Mouse (Mus musculus): Measurements from ENCODE around the gene Vapa. TPM values are rescaled to one million over a fixed set of nuclear protein-coding genes. Genes with fewer than 3 reads are reported as not detected.

The Vapa gene
- polyA plus RNA-seq, 1 experiment from 2014 or later, result 190 TPM

DNA sequence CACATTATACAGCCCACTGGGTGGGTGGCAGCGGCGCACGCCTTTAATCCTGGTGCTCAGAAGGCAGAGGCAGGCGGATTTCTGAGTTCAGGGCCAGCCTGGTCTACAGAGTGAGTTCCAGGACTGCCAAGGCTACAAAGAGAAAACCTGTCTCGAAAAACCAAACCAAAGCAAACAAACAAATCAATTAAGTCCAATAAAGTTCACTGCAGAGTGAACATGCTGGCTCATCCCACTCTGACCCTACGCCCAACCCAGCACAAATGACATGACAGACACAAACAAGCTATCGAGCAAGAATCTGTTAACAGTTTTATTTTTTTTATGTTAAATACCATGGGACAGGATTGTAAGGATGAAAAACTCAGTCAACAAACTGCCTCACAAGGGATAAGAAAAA is 33.6 kb downstream of the Vapa start:
- Histone ChIP-seq H3K4me3 (no peak overlapping the region), H3K4me1 (replicated peaks) (no peaks in the 10 kb centered on the region), H3K27me3 (ENCODE audit: insufficient read depth, poor library complexity, severe bottlenecking) (no peaks in the 10 kb centered on the region), H3K27ac (no peak overlapping the region), H3K36me3 (peaks cover 56% of the 10 kb centered on the region), H3K9me3 (no peaks in the 10 kb centered on the region)
- 95% methylated on average over 7 of the region's 7 CpGs for WGBS
- DNase-seq (ENCODE audit: low spot score), result no peak

DNA sequence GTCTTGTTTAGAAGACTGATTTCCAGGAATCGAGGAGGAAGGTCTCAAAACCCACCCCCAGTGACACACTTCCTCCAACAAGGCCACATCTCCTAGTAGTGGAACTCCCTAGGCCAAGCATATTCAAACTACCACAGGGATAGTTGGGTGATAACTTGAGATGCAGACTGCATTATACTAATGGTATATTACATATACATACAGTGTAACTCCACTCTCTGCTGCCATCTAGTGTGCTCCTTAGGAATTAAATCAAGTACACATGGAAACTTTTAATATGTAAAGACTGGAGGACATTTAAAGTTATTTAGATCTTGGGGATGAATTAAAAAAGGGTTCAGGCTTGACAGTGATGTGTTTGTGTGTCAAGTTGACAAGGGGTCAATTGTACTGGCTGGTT is 38.0 kb downstream of the Vapa start:
- H3K4me3 ChIP-seq, result no peak overlapping the region
- H3K4me1 ChIP-seq (replicated peaks), result no peaks in the 10 kb centered on the region
- H3K27ac ChIP-seq, result no peak overlapping the region
- no peak for DNase-seq (ENCODE audit: low spot score)
- 92% methylated on average over 1 of the region's 1 CpGs for WGBS
- no peaks in the 10 kb centered on the region for H3K27me3 ChIP-seq (ENCODE audit: insufficient read depth, poor library complexity, severe bottlenecking)
- H3K9me3 ChIP-seq, result no peaks in the 10 kb centered on the region
- peaks cover 24% of the 10 kb centered on the region for H3K36me3 ChIP-seq

DNA sequence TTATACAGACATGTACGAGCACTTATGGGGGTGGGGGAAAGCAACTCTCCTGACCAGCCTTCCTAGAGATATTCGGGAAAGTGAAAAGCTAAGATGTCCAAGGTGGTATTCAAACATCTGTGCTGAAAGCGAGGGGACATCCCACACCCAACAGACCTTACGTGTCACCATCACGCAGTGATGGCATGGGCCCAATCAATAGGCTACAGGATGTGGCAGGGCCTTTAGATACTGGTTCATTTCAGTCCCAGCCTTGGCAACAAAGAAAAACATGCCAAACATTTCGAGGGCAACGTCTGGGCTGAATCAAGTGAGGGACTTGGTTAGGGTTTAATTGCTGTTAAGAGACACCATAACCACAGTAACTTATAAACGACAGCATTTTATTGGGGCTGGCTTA is 38.5 kb downstream of the Vapa start:
- no peak overlapping the region for H3K27ac ChIP-seq
- H3K4me1 ChIP-seq (replicated peaks), result no peaks in the 10 kb centered on the region
- no peak for DNase-seq (ENCODE audit: low spot score)
- H3K9me3 ChIP-seq, result no peaks in the 10 kb centered on the region
- peaks cover 19% of the 10 kb centered on the region for H3K36me3 ChIP-seq
- 87% methylated on average over 8 of the region's 8 CpGs for WGBS
- no peak overlapping the region for H3K4me3 ChIP-seq
- H3K27me3 ChIP-seq (ENCODE audit: insufficient read depth, poor library complexity, severe bottlenecking), result no peaks in the 10 kb centered on the region

DNA sequence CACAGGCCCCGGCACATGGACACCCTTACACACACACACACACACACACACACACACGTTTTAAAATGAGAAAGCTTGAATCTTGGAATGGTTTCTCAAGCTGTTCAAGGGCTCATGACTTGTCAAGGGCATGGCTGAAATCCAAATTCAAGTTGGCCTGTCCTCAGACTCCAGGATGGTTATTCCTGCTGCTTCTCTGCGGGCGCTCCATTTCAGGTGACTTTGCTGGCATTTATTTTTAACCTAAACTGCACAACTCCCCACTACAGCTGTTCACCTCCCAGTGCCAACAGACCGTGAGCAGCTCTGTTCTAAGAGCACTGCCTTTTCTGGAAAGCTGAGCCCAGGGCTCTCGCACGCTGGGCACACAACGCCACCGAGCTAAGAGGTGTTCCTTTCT is 41.5 kb downstream of the Vapa start:
- WGBS, result 90% methylated on average over 9 of the region's 9 CpGs
- no peak for DNase-seq (ENCODE audit: low spot score)
- Histone ChIP-seq H3K4me1 (replicated peaks) (no peaks in the 10 kb centered on the region), H3K9me3 (no peaks in the 10 kb centered on the region), H3K27me3 (ENCODE audit: insufficient read depth, poor library complexity, severe bottlenecking) (no peaks in the 10 kb centered on the region), H3K4me3 (no peak overlapping the region), H3K36me3 (no peaks in the 10 kb centered on the region), H3K27ac (no peak overlapping the region)

DNA sequence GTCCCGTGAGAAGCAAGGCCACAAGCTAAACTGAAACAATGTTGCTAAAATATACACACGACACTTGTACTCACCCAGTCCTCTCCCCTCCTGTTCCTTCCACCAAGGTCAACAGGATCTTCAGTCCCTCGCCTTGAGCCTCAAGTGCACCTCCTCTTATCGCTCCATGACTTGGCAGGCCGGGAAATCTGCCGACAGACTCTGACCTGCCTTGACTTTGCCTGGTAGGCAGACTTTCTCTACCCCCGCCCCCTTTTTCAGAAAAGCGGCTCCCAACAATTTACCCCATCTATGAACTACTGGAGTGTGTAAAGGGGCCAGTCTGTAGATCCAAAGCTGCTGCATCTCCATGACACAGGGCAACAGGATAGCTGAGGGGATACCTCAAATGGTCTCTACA is 41.9 kb downstream of the Vapa start:
- H3K4me1 ChIP-seq (replicated peaks), result no peaks in the 10 kb centered on the region
- H3K36me3 ChIP-seq, result no peaks in the 10 kb centered on the region
- DNase-seq (ENCODE audit: low spot score), result no peak
- no peak overlapping the region for H3K4me3 ChIP-seq
- H3K27me3 ChIP-seq (ENCODE audit: insufficient read depth, poor library complexity, severe bottlenecking), result no peaks in the 10 kb centered on the region
- H3K9me3 ChIP-seq, result no peaks in the 10 kb centered on the region
- no peak overlapping the region for H3K27ac ChIP-seq
- WGBS, result 90% methylated on average over 8 of the region's 8 CpGs

DNA sequence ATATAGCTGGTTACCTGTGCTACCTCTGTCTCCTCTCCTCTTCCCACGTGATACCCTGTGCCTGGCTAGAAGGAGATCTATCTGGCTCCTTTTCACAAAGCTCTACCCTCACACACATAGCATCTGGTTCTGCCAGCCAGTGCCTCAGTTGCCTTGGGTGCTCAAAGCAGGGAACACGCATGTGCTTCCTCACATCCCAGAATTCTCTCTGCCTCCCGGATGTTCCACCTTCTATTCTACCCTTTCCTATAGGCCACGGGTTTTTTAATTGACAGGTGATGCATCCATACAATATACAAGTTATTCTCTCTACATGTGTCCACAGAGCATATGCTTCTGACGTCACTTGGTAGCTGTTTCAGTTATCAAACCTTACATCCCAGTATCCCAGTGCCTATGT is 49.2 kb downstream of the Vapa start:
- H3K36me3 ChIP-seq, result no peaks in the 10 kb centered on the region
- 74% methylated on average over 5 of the region's 5 CpGs for WGBS
- H3K27me3 ChIP-seq (ENCODE audit: insufficient read depth, poor library complexity, severe bottlenecking), result no peaks in the 10 kb centered on the region
- no peak overlapping the region for H3K27ac ChIP-seq
- no peak overlapping the region for H3K4me3 ChIP-seq
- H3K9me3 ChIP-seq, result no peaks in the 10 kb centered on the region
- H3K4me1 ChIP-seq (replicated peaks), result peaks cover 2% of the 10 kb centered on the region; the same call in 1 of the 2 replicates
- no peak for DNase-seq (ENCODE audit: low spot score)

DNA sequence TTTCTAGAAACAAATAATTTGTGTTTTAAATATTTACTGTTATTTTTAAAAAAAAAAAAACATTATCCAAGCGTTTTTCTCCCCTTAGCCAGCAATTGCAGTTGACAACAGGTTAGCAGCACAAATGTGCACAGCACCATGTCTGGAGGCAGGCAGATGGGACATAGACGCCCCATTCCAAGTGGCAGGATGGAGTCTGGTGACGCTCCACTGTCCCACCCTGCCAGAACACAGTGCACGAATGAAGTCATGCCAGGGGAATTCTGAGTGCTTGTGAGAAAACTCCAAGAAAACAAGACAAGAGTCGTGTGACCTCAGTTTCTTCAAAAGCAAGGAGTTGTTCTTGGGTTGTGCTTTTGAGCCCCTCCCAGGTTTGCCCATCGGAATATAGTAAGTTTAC is 50.0 kb downstream of the Vapa start:
- no peak for DNase-seq (ENCODE audit: low spot score)
- Histone ChIP-seq H3K4me1 (replicated peaks) (peaks cover 8% of the 10 kb centered on the region; the same call in 1 of the 2 replicates), H3K9me3 (no peaks in the 10 kb centered on the region), H3K27me3 (ENCODE audit: insufficient read depth, poor library complexity, severe bottlenecking) (no peaks in the 10 kb centered on the region), H3K4me3 (no peak overlapping the region), H3K27ac (no peak overlapping the region), H3K36me3 (no peaks in the 10 kb centered on the region)
- 67% methylated on average over 6 of the region's 6 CpGs for whole genome bisulfite sequencing

DNA sequence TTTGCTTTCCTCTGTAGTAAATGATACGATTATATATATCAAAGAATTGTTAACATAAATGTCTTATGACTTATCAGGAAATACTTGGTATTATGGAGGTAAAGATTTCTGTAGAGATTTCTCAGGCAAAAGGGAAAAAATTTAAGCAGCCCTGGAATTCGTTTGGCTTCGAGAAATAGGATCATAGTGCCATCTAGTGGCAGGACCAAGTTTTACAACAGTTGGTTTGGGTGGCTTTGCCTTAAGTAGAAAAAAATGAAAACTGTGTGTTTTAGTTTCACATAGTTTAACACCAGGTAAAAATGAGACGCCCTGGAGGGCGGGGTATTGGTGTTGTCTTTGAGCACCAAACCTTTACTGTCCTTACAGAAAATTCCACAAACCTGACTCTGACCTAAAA is 50.6 kb downstream of the Vapa start:
- Histone ChIP-seq H3K9me3 (no peaks in the 10 kb centered on the region), H3K4me3 (no peak overlapping the region), H3K36me3 (no peaks in the 10 kb centered on the region), H3K27ac (no peak overlapping the region), H3K27me3 (ENCODE audit: insufficient read depth, poor library complexity, severe bottlenecking) (no peaks in the 10 kb centered on the region), H3K4me1 (replicated peaks) (peaks cover 8% of the 10 kb centered on the region; the same call in 1 of the 2 replicates)
- DNase-seq (ENCODE audit: low spot score), result peak; percentile 42
- whole genome bisulfite sequencing, result 8% methylated on average over 5 of the region's 5 CpGs

DNA sequence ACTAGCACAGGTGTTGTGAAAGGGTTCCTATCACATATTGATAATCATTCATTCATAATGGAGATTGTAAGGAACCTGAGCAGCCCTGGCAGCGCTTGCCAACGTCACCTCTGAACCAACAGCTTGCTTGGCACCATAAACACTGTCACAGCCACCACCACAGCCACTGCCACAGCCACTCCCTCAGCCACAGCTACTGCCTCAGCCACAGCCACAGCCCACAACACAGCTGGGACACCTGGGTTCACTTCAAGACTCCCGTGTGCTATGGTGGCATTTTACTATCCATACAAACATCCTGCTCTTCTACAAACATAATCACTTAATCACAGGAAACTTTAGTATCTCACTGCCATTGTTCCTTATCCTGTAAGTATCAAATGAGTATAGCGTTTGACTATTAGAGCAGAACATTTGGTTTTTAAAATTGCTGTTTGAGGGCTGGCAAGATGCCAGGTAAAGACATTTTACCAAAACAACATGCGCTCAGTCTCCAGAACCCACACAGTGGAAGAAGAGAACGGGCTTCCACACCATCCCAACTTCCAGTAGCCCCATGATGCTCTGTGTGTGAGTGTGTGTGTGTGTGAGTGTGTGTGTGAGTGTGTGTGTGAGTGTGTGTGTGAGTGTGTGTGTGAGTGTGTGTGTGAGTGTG is 51.9 kb downstream of the Vapa start:
- Histone ChIP-seq H3K27ac (no peak overlapping the region), H3K27me3 (ENCODE audit: insufficient read depth, poor library complexity, severe bottlenecking) (no peaks in the 10 kb centered on the region), H3K4me1 (replicated peaks) (peaks cover 8% of the 10 kb centered on the region; the same call in 1 of the 2 replicates), H3K36me3 (no peaks in the 10 kb centered on the region), H3K9me3 (no peaks in the 10 kb centered on the region), H3K4me3 (no peak overlapping the region)
- no peak for DNase-seq (ENCODE audit: low spot score)
- WGBS, result 91% methylated on average over 6 of the region's 6 CpGs

DNA sequence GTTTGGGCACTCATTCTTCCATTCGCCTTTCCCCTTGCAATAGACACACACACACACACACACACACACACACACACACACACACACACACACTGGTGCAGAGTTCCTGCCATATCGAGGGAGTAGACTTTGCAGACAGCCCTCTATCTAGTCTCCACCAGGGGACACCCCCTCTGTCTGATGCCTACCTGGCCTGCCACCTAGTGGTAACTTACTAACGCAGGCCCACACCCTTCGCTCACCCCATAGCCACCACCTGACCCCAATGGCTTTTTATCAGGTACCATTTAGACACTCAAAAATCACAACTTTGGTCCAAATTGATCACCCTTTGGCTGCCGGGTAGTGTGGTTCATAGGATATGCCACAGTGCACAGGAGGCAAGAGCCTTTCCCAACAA is 54.1 kb downstream of the Vapa start:
- Histone ChIP-seq H3K4me3 (0 out of 2 replicates have a peak overlapping the region, but pooled peaks have one; percentile 12), H3K27ac (no peak overlapping the region), H3K4me1 (replicated peaks) (peaks cover 8% of the 10 kb centered on the region; the same call in 1 of the 2 replicates), H3K36me3 (no peaks in the 10 kb centered on the region), H3K27me3 (ENCODE audit: insufficient read depth, poor library complexity, severe bottlenecking) (no peaks in the 10 kb centered on the region), H3K9me3 (no peaks in the 10 kb centered on the region)
- WGBS, result 49% methylated on average over 5 of the region's 5 CpGs
- DNase-seq (ENCODE audit: low spot score), result no peak

DNA sequence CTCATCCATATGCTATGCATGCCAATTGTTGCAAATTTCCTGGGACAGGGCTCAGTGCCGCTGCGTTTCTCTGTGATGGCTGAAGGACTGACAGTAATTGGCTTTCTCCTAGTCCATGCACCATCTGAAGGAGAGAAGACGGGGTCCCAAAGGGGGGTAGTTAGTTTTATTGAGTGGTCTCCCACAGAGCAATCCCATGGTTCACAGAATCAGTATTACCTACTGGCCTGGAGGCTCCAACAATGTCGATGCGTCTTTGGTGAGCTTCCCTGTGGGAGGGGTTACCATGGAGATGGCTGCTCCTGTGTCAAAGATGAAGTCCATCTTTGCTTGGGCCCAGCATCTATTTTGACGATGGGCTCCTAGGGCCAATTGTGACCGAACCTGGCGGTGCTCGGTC is 54.6 kb downstream of the Vapa start:
- 57% methylated on average over 9 of the region's 9 CpGs for WGBS
- DNase-seq (ENCODE audit: low spot score), result no peak

DNA sequence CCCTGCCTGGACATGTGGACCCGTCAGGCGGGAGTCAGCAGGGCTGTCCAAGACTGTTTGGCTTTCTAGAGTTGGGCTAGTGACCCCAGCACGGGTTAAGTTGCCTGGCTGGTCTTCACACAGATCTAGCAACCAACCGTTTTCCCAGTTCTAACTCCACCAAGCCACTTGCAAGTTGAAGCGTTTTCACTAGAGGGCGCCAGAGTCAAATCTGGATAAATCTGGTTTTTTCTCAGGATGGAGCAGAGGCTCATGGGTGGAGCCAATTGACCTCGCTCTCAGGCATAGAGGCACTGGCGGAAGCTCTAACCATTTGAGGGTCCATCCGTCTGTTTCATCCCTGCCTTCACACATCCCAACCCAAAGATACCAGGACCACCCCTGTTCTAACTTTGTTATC is 55.1 kb downstream of the Vapa start:
- WGBS, result 41% methylated on average over 9 of the region's 9 CpGs
- peaks cover 8% of the 10 kb centered on the region; the same call in 1 of the 2 replicates for H3K4me1 ChIP-seq (replicated peaks)

More for the DNA sequence above, 54.6 kb downstream of the Vapa start:
- Histone ChIP-seq H3K36me3 (no peaks in the 10 kb centered on the region), H3K4me1 (replicated peaks) (peaks cover 8% of the 10 kb centered on the region; the same call in 1 of the 2 replicates), H3K27ac (no peak overlapping the region), H3K4me3 (0 out of 2 replicates have a peak overlapping the region, but pooled peaks have one; percentile 12), H3K27me3 (ENCODE audit: insufficient read depth, poor library complexity, severe bottlenecking) (no peaks in the 10 kb centered on the region), H3K9me3 (no peaks in the 10 kb centered on the region)

DNA sequence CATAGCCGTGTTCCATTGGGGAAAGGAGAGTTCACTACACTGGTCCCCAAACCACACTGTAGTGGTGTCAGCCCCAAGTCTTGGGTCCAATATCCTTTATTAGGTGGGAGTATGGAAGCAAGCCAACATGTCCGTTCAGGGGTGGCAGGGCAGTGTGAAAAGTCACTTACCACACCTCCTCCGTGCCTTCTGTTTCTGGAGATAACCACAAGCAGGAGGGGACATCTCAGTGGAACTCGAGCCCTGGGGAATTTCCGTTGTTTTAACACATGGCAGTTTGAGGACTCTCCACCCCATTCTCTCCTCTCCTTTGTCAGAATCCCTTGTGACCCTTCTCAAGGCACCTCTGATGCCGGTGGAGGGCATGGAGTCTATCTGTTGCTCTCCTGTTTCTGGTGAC is 56.1 kb downstream of the Vapa start:
- WGBS, result 85% methylated on average over 6 of the region's 6 CpGs

More for the DNA sequence above, 55.1 kb downstream of the Vapa start:
- no peaks in the 10 kb centered on the region for H3K9me3 ChIP-seq
- H3K4me3 ChIP-seq, result peak overlapping the region; percentile 12; the same call in 1 of the 2 replicates
- no peaks in the 10 kb centered on the region for H3K27me3 ChIP-seq (ENCODE audit: insufficient read depth, poor library complexity, severe bottlenecking)
- DNase-seq (ENCODE audit: low spot score), result peak; percentile 61
- no peaks in the 10 kb centered on the region for H3K36me3 ChIP-seq
- H3K27ac ChIP-seq, result no peak overlapping the region

More for the DNA sequence above, 56.1 kb downstream of the Vapa start:
- Histone ChIP-seq H3K36me3 (no peaks in the 10 kb centered on the region), H3K27me3 (ENCODE audit: insufficient read depth, poor library complexity, severe bottlenecking) (no peaks in the 10 kb centered on the region), H3K27ac (no peak overlapping the region), H3K9me3 (no peaks in the 10 kb centered on the region), H3K4me3 (no peak overlapping the region), H3K4me1 (replicated peaks) (peaks cover 8% of the 10 kb centered on the region; the same call in 1 of the 2 replicates)
- no peak for DNase-seq (ENCODE audit: low spot score)
